Mouse (Mus musculus) naive thymus-derived CD4-positive, alpha-beta T cell, adult 2 months (primary cell): ENCODE measurements around the gene Atp6v1b1.
A peak's percentile ranks its signal among the peaks of the same experiment; 100 is the strongest.
"Not testable (repeated sequence)": the region's sequence is repeated elsewhere in the genome, so short reads cannot be mapped to it uniquely, and the experiment has no call there.

ENCODE experiments used
- DNase-seq: peaks from one replicate; pipeline ENCODE4 v3.0.0-alpha.2; 2011; ENCODE audit warnings: low read depth

The Atp6v1b1 gene

DNA sequence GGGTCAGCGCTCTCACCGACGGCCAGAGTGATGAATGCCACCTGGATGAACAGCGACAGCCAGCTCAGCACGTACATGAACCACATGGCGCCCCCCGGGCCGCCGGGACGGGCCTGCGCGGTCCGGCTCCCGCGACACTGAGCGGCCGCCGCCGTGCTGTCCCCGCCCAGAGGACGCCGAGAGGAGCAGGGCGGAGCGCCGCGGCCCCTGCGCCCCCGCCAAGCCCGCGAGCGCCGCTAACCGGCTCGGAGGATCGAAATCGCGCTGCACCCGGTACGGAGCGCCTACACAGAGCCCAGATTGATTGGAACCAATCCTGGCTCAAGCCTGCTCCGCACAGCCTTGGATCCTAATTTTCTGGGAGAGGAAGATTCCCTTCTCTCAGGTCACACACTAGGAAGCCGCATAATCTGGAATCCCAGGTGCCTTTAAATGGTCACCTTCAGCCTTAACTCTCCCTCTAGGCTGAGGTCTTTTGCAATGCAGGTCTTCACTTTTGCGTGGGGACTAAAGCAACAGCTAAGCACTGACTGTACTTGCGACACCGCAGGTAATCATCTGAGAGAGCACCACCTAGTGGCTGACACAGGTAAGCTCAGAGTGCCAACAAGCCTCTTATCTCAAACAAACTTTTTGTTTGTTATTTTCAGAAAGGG, 33.0 kb downstream of the Atp6v1b1 start, which contains the start of gene Tex261:
TSS of gene Tex261 (minus strand) at position 176 of the 656 bp plus-strand sequence.
- peak; percentile 93 for DNase-seq

DNA sequence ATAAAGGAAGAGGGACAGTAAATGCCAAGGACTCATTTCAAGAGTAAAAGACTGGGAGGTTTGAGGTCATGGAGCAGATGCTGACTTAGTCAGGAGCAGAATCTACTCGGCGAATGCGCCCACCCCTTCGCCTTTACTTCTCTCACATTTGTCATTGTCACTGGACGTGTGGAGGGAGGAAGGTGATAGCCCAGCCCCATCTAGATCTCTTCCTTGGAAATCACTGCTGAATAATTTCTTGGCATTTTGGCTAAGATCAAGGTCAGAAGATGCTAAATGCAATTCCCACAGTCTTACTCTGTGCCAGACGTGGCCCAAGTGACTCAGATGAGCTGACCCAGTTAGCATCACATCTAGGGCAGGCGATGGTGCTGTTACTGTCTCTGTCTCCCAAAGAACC, 35.5 kb downstream of the Atp6v1b1 start:
- DNase-seq, result no peak

DNA sequence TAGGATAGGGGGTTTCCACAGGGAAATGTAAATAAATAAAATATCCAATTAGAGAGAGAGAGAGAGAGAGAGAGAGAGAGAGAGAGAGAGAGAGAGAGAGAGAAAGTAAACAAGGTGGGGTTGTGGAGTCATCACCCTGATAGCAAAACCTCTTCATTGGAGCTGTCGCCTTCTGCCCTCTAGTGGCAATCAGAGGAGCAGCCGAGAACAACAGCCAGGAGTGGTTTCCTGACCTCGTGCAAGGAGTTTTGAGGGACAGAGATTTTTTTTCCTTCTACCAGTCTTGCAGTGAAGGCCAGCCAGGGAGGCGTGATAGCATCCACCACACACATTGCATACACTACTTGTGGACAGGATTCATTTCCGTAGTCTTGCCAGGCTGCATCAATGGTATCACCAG, 36.2 kb downstream of the Atp6v1b1 start:
- DNase-seq, result peak; percentile 76

DNA sequence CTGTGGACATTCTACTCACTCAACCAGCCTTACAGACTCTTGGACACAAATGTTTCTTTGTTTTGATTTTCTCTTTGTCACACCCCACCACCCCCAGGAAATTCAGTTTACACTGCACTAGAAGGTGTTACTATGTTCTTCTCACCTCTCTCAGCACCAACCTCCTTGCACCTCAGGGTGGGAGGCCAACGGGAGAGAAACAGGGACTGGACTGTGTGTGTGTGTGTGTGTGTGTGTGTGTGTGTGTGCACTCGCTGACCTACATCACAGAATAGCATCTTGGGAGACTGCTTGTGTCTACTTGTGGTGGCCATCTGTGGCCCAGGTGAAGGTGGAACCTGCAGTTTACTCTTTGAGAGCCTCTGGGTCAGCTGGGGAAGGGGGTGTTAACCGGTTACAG, 43.6 kb downstream of the Atp6v1b1 start:
- no peak for DNase-seq

DNA sequence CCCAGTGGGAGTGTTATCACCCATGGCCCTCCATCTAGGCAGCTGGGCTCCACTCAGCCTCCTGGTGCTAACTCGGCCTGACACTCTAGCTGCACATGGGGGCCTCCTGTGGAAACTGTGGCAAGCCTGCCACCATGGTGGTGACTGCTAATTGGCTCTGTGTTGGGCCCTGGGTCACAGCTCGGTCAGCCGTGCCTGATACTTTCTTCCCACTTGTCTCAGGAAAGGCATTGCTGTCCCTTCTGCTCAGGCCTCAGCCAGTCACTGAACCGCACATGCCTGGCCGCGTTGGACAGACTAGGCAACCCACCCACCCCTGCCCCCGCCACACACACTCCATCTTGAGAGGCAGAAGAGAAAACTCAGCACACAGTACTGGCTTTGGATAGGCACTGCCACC, 45.8 kb downstream of the Atp6v1b1 start:
- DNase-seq, result no peak

DNA sequence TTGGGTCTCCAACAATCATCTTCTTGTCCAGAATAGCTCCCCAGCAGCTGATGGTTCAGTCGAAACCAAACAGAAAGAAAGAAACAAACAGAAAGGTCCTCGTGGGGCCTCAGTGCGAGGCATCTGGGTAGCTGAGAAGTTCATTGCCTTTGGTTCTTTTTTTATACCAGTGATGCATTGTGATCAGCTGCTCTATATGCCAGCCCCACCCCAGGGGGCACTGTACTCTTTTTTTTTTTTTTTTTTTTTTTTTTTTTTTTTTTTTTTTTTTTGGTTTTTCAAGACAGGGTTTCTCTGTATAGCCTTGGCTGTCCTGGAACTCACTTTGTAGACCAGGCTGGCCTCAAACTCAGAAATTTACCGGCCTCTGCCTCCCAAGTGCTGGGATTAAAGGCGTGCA, 47.7 kb downstream of the Atp6v1b1 start:
- not testable (repeated sequence) for DNase-seq

DNA sequence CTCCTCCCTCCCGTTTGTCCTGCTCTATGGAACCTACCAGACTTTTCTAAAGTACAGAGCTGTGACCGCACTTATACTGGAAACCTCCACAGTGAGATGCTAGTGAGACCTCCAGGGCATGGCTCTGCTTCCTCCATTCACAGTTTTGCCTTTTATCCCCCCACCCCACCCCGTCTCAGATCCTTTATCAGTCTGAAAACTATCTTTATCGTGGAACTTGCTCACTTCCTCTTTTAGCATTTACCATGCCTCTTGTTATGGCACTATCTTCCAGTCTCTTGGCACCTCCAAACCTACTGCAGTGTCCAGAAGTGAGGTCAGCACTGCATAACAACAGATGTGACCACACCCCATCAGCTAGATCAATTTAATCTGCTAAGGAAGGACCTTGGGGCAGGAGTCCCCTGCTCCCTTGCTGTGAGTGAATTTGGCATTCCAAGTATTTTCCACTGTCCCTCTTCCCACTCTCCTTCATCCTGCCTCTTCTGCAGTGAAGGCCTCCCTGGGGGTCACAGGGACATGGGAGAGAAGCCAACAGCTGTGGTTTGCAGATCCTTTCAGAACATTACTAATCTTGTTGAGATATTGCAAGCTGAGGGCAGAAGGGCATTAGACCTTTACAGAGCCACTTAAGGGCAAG, 48.6 kb downstream of the Atp6v1b1 start:
- DNase-seq, result no peak

DNA sequence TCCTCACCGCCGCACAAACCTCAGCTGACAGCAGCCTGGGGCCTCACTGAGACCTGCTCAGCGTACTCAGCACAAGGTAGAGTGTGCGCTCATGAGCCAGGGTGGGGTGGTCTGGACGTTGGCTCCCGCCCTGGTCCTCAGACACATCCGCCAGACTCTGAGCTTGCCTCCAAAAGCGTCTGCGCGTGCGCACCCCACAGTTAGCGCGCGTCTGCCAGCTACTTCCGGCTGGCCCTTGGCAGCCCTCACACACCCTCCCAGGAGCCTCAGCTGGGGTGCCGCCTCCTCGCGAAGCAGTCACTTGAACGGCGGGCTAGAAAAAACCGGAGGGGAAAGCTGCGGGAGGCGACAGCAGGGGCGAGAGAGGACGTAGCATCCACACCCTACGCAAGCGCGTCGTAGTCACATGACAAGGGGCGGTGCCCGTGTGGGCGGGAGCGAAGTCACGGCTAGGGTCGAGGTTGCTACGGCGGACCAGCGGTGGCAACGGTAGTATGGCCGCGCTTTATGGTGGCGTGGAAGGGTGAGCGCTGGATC, 52.0 kb downstream of the Atp6v1b1 start, which contains the start of gene Nagk:
TSS of gene Nagk (plus strand) at position 223 of the 537 bp plus-strand sequence.
- peak; percentile 96 for DNase-seq

DNA sequence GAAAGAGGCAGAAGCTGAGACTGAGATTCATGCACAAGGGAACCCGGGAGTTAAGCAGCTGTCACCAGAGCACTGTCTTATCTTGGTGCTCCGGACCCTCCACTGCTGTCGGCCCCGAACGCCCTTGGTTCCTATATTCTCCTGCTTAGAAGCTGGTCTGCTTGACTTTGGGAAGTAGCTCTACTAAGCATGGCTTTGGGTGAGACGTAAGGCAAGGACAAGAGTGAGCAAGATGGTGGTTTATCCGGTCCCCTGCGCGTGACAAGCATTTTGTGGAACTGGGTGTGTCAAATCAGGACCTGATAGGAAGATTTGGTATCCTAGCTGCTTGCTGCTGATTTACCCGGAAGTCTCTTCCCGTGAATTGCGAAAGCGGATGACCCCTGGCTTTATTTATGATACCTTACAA, 52.7 kb downstream of the Atp6v1b1 start:
- DNase-seq, result peak; percentile 57

DNA sequence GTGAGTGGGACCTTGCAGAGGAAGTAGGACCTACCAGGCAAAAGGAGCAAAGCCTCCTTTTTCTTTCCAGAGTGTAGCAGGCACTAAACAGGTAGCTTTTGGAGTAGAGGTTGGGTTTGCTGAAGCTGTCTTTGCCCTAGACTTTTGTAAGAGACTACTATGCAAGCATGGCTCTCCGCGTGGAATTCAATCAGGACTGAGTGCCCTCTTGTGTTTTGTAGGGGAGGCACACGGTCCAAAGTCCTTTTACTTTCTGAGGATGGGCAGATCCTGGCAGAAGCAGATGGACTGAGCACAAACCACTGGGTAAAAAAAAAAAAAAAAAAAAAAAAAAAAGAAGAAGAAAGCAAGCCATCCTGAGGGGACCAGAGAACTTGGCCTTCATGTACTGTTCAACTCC, 53.9 kb downstream of the Atp6v1b1 start:
- no peak for DNase-seq

DNA sequence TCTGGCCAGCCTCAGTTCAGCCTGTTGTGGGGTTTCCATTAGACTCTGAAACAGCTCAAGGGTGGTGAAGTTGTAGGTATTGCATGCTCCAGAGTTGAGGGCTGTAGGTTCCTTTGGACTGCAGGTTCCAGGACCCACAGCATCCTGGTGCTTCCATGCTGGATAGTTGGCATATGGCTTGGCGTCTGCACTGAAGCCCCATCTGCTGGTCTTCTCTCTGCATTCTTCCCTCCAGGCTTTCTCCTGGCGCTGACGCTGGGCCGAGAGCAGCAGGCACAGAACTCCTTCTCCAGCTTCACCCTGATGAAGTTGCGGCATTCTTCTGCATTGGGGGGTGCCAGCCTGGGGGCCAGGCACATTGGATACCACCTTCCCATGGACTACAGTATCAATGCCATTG, 59.2 kb downstream of the Atp6v1b1 start:
- DNase-seq, result no peak

DNA sequence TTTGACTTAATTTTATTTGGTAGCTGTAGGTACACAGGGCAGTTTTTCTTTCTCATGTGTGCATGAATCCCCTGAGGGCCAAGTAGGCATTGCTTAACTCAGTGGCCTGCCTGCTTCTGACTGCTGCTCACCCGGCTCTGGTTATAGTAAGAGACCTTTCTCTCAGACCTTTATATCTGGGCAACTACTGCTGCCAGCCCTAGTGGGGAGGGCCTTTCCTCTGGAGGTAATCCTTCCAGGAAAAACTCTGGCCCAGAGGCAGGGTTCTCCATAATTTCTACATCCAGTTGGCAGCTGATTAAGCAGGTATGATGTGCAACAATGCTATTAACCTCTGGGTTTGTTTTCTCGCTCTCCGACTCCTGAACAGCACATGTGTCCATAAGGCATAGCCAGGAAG, 60.1 kb downstream of the Atp6v1b1 start:
- no peak for DNase-seq
